Mouse (Mus musculus) central nervous system, embryonic 14 days (tissue): ENCODE measurements around the gene Hint1. TPM values are rescaled to one million over a fixed set of nuclear protein-coding genes. Genes with fewer than 3 reads are reported as not detected.

Experiments
- polyA plus RNA-seq: library from polyadenylated mRNA; depleted of rRNA; stranded (reverse); fragments of >200 nt; gene quantifications from 2 replicates; pipeline ENCODE4 v1.2.3, GENCODE M21; 2012; rRNA removed

Gene Hint1
- polyA plus RNA-seq: 803 and 913 TPM in 2 replicates

GRCm38 (mm10) chr11:54866119-54867048, at the start of gene Hint1:
Gene Hint1, plus strand, starts transcription at chr11:54866383.

GRCm38 (mm10) chr11:54860256-54861038, 5.7 kb upstream of the Hint1 start, which contains the start of gene Lyrm7:
Gene Lyrm7, minus strand, starts transcription at chr11:54860916.

GRCm38 (mm10) chr11:54902333-54903323, 36.4 kb downstream of the Hint1 start, which contains the start of gene Gpx3:
Gene Gpx3, plus strand, starts transcription at chr11:54902453.

Other genes starting within 250 kb of the Hint1 start
- gene Cdc42se2, start 78.7 kb upstream of the Hint1 start, polyA plus RNA-seq: 92.3 and 114 TPM in 2 replicates
- gene Lyrm7, start 5.5 kb upstream of the Hint1 start, polyA plus RNA-seq: 10.3 and 11.0 TPM in 2 replicates
- 7.8 and 11.7 TPM in 2 replicates for gene Gpx3, start 36.1 kb downstream of the Hint1 start, polyA plus RNA-seq
- gene Tnip1, start 96.5 kb downstream of the Hint1 start, polyA plus RNA-seq: 12.7 and 17.1 TPM in 2 replicates
- gene Anxa6, start 167.1 kb downstream of the Hint1 start, polyA plus RNA-seq: 40.9 and 90.3 TPM in 2 replicates
- 0.29 and 0.81 TPM in 2 replicates for gene Ccdc69, start 211.7 kb downstream of the Hint1 start, polyA plus RNA-seq
- 7.7 and 10.1 TPM in 2 replicates for gene Gm2a, start 231.7 kb downstream of the Hint1 start, polyA plus RNA-seq